ENCODE assay signal across 7 mouse cellular contexts in the genomic region with DNA sequence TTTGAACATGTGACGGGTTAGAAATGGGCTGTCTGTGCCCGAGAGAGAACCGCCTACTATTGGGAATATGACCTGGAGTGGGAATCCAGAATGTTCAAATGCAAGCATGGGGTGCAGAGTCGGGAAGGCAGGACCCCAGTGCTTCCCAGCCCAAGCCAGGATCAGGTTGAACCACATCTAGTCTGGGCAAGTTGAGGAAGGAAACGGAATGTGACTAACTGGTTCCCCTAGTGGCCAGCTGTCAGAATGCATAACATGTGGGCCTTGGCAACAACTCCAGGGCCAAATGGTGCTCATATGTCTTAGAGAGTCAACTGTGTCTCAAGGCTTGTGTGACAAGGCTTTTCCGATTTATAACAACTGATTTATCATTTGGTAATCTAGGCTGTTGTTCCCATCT.
DNase-seq lines count a peak whose midpoint lies in the region; ATAC-seq lines count a peak whose summit lies in the region.

No protein-coding gene starts in this region.

- peak; percentile 54 to 61 for DNase-seq in left cerebral cortex, adult 18-20 months (ENCODE audit: low spot score in 2 of 2)
- DNase-seq in left cerebral cortex, postnatal 36 days (ENCODE audit: low spot score in 2 of 2) = no peak
- peak; percentile 61 for DNase-seq in NIH3T3 (ENCODE audit: low read depth)
- peak; percentile 74 for DNase-seq in embryo, embryonic 10 days (ENCODE audit: low spot score)
- peak; percentile 40 to 54 for DNase-seq in layer of hippocampus, postnatal 14 days (ENCODE audit: low spot score in 2 of 2)
- peak; percentile 69 for DNase-seq in testis, postnatal 10 days (ENCODE audit: low spot score)

- ATAC-seq in CD4-positive, CD25-positive, alpha-beta regulatory T cell, adult 4 months = peak; percentile 81

- intact Hi-C loops in left cerebral cortex, postnatal 36 days (cut with DNase I) = loop anchor here (5.0 kb wide), 2 partner anchors 83 to 298 kb away; no protein-coding TSS in a partner anchor

Comparison
In these comparisons a context has a peak if more than half of its experiments do, and no peak if none do; other contexts are left out.
1. DNase-seq: peak in left cerebral cortex, adult 18-20 months (2 of 2), NIH3T3 (single experiment), embryo, embryonic 10 days (single experiment), layer of hippocampus, postnatal 14 days (2 of 2) and testis, postnatal 10 days (single experiment); none in left cerebral cortex, postnatal 36 days (0 of 2).